Mouse (Mus musculus) heart, adult 10 weeks (tissue): Measurements from ENCODE around the gene Smim6. TPM values are rescaled to one million over a fixed set of nuclear protein-coding genes. Genes with fewer than 3 reads are reported as not detected.

ENCODE experiments used
- polyA plus RNA-seq: library from polyadenylated mRNA; stranded (reverse); fragments of 350-450 nt; fragmentation: Illumina TruSeq; extraction: RNeasy Lipid Tissue Mini Kit (QIAGEN cat#74804); gene quantifications from one replicate; pipeline ENCODE4 v1.2.3, GENCODE M21; 2014; ENCODE audit warnings: low read depth, low replicate concordance

Smim6 gene
- polyA plus RNA-seq, result not detected

DNA sequence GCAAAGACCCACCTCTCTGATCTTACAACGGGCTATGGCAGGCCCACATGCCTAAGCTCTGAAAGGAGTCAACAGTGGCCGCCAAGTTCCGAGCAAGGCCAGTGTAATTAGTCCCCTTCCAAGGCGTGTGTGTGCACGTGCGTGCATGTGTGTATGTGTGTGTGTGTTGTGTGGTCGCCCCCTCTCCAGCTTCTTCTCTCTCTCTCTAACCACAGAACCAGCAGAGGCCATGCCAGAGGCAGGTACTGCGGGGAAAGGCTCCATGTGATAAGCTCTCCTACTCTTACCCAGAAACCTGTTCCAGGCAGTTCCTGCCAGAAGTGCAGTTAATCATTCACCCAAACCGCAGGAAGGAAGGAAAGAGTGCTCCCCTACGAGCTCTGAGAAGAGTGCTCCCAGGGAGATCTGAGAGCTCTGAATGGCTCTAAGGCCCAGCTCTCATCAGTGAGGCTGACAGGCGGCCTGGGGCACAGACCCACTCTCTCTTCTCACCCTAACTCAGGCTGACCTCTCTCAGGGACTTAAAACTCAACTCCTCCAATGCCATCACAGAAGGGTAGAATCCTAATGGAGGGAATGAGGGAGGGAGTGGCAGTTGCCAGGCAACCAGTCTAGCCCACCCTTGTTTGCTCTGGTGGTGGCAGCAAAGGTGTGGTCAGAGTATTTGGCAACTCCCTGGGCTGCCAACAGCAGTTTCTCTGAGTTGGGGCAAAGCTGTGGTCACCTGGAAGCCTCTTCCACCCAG, at the start of gene Smim6:
Smim6 (plus strand) TSS at position 386 of the 745 bp plus-strand sequence.

DNA sequence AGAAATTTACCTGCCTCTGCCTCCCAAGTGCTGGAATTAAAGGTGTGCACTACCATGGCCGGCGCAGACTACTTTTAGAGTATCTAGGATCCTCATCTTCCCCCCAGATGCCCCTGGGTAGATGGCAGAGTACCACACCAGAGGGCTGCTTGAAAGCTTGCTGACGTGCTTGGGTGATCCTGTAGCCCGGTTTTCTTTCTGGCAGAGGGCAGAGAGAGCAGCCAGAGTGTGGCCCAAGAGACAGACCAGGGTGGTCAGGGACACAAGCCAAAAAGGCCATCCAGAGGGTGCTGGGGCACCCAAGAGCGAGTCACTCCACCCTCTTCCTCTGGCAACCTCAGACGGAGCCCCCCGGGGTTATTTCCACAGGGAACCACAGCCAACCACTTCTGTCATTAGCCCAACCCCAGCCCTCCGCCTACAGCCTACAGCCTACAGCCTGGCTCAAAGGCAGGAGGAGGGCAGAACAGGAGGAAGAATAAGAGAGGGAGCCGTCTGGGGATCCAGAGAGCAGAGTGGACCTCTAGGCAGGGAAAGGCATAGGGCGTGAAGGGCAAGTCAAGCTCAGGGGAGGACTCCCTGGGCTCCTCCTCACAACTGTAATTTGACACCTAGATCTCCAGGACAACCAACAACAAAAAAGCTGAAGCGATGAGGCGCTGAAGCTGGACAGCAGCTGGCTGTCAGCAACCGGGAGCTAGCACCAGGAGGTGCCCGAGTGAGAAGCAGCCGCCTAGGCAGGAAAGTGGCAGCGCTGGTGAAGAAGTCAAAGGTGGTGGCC, 12.1 kb upstream of the Smim6 start, which contains the start of gene Smim5:
Smim5 (plus strand) TSS at position 481 of the 781 bp plus-strand sequence.

DNA sequence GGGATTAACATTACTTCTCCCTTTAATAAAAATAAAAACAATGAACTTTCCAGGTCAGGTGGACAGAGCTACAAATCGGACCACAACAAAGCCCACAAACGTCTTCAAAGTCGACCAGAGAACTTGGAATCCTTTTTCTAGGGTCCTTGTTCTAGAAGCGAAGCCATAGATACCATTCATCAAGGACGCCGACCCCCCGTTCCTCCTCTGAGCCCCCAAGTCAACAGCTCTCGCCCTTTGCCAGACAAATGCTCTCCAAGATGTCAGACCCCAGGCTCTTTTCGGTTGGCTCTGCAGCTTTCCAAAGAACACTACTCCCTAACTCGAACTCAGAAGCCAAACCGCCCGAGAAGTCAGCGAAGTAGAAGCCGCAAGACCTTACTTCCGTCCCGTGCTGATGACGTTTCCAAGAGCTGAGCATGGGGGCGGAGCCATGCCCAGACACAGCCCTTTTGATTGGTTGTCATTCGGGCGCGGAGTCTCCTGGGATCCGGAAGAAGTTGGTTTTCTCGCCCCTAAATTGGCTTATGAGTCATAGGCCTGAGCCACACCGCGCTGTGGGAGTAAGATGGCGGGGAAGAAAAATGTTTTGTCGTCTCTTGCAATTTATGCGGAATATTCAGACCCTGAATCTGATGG, 21.4 kb downstream of the Smim6 start, which contains the start of the genes Sap30bp and Recql5:
Sap30bp (plus strand) TSS at position 175 of the 639 bp plus-strand sequence.
Recql5 (minus strand) TSS at position 370 of the 639 bp plus-strand sequence.

Other genes starting within 250 kb of the Smim6 start
- 83.0 TPM for gene Grb2, start 203.4 kb upstream of the Smim6 start, polyA plus RNA-seq
- 74.3 TPM for gene Tmem94, start 146.6 kb upstream of the Smim6 start, polyA plus RNA-seq
- 33.6 TPM for gene Caskin2, start 98.4 kb upstream of the Smim6 start, polyA plus RNA-seq
- gene Tsen54, start 97.3 kb upstream of the Smim6 start, polyA plus RNA-seq, result 11.2 TPM
- 11.7 TPM for gene Llgl2, start 88.0 kb upstream of the Smim6 start, polyA plus RNA-seq
- 0.42 TPM for gene Myo15b, start 53.6 kb upstream of the Smim6 start, polyA plus RNA-seq
- gene Smim5, start 12.1 kb upstream of the Smim6 start, polyA plus RNA-seq, result 27.9 TPM
- 12.8 TPM for gene Sap30bp, start 21.3 kb downstream of the Smim6 start, polyA plus RNA-seq
- gene Recql5, start 21.5 kb downstream of the Smim6 start, polyA plus RNA-seq, result 11.7 TPM
- 1.3 TPM for gene Itgb4, start 62.7 kb downstream of the Smim6 start, polyA plus RNA-seq
- gene Galk1, start 100.7 kb downstream of the Smim6 start, polyA plus RNA-seq, result 13.4 TPM
- 127 TPM for gene H3f3b, start 115.9 kb downstream of the Smim6 start, polyA plus RNA-seq
- 11.0 TPM for gene Unk, start 118.3 kb downstream of the Smim6 start, polyA plus RNA-seq
- gene Unc13d, start 165.9 kb downstream of the Smim6 start, polyA plus RNA-seq, result 0.76 TPM
- 108 TPM for gene Wbp2, start 175.0 kb downstream of the Smim6 start, polyA plus RNA-seq
- 27.8 TPM for gene Trim47, start 215.2 kb downstream of the Smim6 start, polyA plus RNA-seq
- 9.1 TPM for gene Trim65, start 219.1 kb downstream of the Smim6 start, polyA plus RNA-seq
- gene Mrpl38, start 226.9 kb downstream of the Smim6 start, polyA plus RNA-seq, result 69.6 TPM